Mouse (Mus musculus) left cerebral cortex, adult 9 months (tissue): ENCODE measurements around the gene Lbx2.
A peak's percentile ranks its signal among the peaks of the same experiment; 100 is the strongest.

Experiments
- DNase-seq, 2 experiments: peaks; one replicate each; pipeline ENCODE4 v3.0.0; 2022; ENCODE audit warnings: low spot score in 2 of 2

Lbx2 gene

DNA sequence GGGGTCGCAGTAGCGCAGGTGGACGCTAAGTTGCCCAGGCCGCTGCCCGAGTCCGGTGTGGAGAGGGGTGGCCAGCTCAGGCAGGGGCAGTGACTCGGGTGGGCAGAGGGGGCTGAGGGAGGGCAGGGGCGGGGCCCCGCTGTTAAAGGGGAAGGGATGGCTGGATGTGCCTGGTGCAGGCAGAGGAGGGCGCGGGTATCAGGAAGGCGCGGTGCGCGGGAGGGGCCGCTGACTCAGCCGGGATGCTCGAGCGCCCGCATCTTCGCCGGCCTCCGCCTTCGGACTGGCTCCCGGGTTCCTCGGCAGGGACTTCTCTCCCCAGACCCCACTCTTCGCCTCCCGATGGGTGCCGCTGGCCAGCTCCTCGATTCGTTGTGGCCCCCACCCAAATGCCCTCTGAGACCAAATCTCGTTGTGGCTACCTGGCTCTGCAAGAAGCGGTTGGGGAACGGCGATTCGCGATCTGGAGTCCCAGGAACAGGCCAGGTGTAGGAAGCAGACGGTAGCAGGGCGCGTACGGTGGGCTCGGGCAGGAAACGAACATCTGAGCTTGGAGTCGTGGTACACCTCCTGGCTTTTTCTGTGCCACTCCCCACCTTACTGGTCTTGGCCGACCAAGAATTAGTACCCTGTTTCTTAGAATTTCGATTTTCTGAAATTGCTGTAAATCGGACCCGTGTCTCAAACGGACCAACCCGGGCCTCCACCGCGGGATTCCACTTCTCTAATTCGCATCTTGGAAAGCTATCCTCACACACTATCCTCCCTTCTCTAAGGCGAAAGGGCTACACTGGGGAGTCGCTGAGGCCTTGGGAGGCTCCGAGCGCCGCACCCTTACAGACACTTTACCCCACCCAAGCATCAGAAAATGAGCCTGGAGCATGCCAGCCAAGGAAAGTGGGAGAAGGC, 15.6 kb upstream of the Lbx2 start:
- no peak for DNase-seq

DNA sequence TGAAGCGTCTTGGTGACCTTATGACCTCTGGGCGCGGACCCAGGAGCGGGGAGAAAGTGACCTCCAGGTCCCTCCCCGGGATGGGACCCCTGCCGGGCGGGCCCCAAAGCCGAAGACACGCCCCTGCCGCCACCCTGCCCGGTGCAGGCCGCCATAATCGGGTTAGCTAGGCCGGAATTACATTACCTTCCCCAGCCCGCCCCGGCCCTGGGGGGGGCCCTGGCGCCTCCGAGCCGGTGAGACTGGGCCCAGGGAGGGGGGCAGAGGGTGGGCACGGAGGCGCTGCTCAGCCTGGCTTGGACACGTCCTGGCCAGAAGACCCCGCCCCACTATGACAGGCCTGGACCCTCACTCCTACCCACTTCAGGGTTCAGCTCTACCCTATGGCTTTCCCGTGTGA, 14.9 kb upstream of the Lbx2 start:
- no peak for DNase-seq

DNA sequence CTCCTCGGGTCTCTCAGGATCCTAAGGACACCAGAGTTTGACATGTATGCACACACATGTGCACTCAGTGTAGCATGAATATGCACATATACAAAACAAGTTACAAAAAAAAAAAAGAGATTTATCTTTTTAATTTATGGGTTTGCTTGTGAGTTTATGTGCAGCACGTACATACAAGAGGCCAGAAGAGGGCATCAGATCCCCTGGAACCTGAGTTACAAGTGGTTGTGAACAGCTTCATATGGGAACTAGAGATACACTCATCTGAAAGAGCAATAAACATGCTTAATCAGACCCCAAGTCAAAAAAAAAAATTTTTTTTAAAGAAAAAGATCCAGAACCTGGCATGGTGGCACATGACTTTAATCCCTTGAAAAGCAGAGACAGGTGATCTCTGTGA, 11.2 kb upstream of the Lbx2 start:
- DNase-seq: no peak

DNA sequence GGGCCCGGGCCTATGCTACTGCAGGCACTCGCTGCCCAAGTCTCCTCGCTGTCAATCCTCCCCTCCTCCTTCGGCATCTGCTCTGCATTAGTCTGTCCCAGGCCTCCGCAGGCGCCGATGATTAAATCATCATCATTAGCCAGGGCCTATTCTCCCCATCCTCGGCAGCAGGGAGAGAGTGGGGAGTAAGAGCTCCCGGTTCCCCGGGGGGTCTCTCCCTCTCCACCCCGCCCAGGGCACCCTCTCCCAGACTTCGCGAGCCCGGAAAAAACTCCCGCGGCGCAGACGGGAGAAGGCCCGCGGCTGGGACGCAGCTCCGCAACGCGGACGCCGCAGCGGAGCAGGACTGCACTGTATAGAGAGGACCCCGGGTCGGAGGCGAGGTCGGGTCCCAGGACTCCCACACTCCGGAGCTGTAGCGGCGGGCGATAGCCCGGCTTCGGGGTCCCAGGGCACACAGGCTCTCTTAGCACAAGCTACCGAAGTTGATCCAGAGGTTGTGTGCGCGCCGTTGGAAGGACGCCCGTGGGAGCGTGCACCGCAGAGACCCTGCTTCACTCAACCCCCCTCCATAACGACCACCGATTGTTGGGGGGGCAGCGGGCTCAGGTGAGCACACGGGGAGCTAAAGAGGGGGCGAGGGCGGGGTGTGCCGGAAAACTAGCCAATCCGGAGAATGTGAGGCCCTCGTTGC, 8.4 kb upstream of the Lbx2 start, which contains the start of gene Pcgf1:
Pcgf1 (plus strand) TSS at position 240 of the 694 bp plus-strand sequence.
- peak in 1 of 2 experiments; percentile 49 for DNase-seq

DNA sequence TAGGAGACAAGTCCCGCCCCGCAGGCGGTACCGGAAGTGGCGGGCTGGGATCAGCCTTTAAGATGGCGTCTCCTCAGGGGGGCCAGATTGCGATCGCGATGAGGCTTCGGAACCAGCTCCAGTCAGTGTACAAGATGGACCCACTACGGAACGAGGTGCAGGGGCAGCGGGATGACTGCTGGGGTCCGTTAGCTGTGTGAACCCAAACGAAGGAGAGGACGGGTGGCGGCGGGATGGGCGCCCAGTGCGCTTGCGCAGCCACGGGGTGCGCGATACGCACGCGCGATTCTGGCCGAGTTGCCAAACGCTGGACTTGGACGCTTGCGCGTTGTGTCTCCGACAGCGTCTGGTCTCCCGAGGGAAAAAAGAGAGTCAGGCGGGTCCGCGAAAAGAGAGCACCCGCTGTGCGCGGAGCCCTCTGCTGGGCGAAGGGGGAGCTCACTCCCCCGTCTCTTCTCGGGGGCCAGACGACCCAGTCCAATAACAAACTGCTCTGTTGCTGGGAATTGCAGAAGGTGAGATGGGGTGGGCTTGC, 7.8 kb upstream of the Lbx2 start:
- DNase-seq: peak; percentile 93 to 99

DNA sequence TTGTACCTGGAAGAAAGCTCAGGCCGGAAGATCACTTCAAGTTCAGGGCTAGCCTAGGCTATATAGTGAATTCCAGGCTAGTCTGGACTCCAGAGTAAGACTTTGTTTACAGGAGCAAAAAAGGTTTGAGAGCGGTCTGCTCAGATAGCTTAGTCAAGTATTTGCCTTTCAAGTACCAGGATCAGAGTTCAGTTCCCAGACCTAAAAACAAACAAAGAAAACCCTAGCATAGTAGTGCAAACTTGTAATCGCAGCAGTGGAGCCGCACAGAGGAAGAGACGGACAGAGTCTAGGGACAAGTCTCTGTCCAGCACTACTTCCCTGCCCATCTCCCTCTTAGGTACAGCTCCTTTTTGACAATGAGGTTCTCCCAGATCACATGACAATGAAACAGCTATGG, 6.0 kb upstream of the Lbx2 start:
- DNase-seq: no peak

DNA sequence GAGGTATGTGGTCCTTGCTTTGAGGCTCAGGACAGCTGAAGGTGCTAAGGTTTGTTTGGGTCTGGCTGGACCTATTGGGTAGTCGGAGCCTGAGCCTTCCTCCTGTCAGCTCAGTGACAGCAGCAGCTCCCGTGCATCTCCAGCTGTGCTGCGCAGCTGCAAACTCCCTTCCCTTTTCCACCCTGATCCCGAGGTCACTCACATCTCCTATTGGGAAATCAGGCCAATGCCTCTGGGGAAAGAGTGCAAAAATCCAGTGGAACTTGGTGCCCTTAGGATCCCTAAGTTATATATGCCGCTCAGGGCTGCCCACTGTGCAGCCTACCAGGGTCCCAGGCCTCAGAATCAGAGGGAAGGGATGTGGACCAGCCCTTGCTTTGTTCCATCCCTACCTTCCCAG, 2.7 kb upstream of the Lbx2 start:
- no peak for DNase-seq

DNA sequence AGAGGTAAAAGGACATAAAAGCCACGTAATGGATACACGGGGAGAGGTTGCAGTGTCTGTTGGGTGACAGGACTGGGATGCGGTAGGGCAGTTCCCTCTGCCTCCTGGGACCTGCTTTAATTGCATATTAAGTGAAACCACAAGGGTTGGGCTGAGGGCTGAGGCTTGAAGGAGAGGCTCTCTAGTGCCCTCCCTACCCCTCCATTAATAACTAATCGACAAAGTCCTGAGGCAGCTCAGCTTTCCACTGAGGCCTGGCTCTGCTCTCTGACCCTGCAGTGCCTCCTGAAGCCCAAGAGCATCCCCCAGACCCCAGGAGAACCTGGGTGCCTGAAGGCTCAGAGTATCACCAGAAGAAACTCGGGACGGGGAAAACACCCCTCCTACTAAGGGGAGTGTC, 1.7 kb upstream of the Lbx2 start:
- DNase-seq: no peak

DNA sequence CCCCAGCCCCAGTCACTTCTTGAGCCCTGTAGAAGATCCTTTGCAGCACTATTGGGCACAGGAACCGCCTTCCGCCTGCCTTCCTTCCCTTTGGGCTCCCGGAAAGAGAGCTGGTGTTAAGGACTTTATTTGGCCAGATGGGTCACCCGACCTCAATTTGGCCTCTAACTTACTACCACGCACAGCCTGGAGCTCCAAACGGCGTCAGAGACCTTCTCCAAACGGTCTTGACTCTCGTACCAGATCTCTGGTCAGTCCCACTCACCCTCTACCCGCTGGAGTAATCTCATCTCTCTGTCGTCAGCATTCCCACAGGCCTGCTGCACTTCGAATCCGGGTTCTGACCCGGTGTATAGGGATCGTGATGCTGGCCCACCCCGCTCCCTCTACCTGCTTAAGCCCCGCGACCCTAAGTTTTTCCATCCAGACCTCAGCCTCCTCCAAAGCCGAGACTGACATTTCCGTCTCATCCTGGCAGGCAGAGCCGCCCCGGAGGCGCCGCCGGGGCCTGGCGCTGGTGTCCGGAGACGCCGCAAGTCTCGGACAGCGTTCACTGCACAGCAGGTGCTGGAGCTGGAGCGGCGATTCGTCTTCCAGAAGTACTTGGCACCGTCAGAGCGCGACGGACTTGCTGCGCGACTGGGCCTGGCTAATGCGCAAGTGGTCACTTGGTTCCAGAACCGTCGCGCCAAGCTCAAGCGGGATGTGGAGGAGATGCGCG, 1.2 kb downstream of the Lbx2 start:
- DNase-seq: no peak

DNA sequence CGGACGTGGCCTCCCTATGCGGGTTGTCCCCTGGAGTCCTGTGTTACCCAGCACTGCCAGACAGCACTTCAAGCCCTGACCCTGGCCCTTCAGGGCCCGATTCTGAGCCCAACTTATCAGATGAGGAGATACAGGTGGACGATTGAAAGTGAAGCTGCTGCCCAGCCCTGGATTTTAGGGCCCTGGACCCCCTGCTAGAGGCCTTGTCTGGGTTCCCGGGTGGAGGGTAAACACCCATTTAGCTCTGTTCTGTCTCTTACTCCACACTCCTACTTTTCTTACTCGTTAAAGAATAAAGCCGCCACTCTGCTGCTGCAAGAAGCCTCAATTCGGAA, 1.7 kb downstream of the Lbx2 start:
- no peak for DNase-seq

DNA sequence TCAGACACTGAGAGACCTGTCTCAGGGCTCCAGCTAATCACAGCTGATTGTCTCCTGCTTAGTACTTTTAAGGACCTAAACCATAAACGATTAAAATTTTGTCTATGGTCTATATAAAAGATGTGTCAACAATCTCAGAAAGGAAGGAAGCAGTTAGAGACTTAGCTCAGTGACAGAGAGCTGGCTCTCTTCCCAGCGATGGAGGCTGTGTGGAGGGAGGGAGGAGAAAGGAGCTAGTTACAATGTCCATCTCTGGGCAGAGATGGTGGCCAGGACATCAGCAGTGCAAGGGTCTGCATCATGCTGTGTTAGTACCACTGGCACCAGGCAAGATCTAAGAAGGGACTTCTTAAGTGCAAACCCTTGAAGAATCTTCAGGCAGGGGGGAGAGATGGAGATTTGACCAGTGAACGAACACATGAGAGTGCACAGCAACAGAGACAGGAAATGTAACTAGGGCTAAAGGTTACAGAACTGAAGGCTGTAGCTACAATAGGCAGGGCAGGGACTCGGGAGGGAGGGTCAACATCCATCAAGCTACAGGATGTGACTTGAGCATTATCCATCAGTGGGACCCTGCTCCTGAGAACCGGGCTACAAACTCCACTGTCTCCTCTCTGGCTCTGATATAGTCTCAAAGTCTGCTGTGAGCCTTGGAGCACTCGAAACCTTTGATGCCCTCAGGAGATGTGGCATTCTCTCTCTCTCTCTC, 6.4 kb downstream of the Lbx2 start:
- no peak for DNase-seq

DNA sequence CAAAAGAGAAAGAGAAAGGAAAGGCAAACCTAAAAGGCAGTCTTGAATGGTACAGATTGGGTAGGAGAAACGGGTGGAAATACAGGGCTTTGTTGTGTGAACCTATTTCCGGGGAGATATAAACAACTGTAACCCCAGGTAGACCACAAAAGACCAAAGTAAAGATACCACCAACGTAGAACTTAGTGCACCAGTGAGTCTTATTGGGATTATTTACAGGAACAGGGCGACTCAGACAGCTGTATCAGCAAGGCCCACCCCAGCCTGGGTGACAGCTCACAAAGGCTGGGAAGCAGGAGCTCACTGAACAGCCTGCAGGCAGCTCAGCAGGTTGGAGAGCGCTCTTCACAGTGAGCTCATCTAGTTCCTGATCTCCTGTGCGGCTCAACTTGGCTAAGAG, 9.8 kb downstream of the Lbx2 start:
- DNase-seq: no peak

DNA sequence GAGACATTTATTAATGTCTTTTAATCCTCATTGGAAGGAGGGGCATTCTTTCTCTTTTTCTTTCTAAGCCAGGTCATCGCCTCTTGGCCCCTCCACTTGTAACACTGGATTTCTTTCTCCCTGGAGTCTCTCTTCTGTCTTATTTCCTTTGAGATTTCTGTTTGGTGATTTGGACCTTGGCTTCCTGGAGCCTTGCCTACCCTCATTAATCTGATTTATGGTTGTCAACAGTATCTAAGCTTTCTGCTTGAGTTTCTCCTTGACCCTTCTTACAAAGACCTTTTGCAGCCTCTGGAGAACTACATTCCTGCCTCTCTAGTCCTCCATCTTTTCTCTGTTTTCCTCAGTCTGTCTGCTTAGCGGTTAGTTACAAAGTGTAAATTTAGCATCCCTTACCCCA, 12.2 kb downstream of the Lbx2 start:
- DNase-seq: no peak

DNA sequence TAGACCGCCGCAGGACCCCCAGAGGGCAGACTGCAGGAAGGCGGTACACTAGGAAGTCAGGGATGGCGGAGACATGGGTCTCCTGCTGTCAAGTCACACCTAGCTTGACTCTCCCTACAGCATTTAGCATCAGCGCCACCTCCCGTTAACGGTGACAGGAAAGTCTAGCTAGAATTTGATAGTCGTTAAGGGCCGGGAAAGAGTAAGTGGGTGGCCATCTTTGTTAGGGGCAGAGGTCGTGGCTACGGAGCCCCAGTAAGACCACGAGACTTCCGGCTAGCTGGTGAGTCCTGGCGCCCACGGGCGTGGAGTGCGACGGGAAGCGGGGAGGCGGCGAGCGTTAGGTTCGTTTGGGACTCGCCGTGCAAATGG, 15.1 kb downstream of the Lbx2 start, which contains the start of the genes Ccdc142 and Gm42688:
Ccdc142 (plus strand) TSS at position 286 of the 372 bp plus-strand sequence.
Gm42688 (plus strand) TSS at position 302 of the 372 bp plus-strand sequence.
- DNase-seq: peak; percentile 81 to 93

DNA sequence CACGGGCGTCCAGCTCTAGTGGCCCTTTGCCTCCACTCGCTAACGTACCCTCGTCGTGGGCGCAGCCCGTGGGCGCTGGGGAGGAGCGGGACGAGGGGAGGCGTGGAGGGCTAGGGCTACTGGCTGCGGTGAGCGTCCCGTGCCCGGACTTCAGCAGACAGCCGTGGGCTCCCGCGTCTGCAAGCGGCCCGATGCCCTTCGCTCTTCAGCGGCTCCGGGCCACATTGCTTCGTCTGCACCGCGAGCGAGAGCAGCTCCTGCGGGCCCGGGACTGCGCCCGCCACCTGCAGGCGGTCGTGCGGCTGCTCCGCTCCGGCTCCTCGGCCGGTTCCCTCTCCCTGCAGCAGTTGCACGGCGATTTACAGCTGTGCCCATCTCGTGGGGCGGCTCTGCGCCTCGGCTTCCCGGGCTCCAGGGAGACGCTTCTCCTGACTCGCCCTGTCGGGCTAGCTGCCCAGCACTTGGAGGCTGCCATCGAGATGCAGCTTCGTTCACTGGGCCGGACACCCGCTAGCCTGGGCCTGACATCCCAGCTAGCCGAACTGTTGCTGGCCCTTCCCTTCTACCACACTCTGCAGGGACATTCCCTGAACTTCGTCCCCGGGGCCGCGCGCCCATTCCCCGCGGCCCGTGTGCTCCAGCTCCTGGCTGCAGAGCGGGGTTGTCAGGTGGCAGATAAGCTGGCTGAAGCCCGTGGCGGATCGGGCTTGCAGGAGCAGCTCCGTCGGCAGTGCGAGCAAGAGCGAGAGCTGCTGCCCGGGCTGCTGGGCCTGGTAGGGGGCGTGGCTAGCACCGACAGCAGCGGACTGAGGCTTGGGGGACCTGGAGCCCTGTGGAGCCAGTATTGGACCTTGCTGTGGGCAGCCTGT, 15.8 kb downstream of the Lbx2 start:
- peak in 1 of 2 experiments; percentile 43 for DNase-seq

DNA sequence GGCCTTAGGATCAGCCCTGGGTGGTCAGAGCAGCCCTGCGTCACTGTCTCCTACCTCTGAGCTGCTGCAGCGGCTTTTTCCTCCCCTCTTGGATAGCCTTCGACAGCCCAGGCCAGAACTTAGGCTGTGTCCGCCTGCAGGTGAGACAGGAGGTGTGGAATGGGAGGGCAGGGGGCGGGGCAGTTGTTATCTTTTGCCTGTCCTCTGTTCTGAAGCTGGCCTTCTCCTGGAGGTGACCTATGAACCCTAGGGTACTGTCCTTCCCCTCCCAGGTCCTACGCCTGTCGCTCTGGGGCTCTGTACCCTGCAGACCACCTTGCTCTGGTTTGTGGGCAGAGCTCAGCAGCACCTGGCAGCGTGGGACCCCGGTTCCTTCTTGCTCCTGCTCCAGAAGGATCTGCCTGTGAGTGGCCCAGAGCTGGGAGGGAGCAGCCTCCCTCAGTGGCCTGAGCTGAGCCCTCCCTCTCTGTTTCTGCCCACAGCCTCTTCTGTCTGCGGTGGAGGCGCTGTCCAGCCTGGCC, 17.0 kb downstream of the Lbx2 start:
- no peak for DNase-seq

DNA sequence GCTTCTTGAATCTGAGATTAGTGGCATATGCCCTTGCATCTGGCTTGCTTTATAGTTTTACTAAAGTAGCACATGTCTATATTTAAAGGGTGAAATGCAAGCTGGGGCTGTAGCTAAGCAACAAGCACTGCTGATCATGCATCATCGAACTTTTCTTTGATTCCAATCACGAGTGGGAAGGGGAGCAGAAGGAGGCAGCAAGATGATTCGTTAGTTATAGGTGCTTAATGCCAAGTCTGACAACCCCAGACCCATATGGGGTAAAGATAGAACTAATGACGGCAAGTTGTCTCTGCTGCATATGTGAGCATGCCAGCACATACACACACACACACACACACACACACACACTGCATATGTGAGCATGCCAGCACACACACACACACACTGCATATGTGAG, 18.0 kb downstream of the Lbx2 start:
- DNase-seq: peak in 1 of 2 experiments; percentile 34

DNA sequence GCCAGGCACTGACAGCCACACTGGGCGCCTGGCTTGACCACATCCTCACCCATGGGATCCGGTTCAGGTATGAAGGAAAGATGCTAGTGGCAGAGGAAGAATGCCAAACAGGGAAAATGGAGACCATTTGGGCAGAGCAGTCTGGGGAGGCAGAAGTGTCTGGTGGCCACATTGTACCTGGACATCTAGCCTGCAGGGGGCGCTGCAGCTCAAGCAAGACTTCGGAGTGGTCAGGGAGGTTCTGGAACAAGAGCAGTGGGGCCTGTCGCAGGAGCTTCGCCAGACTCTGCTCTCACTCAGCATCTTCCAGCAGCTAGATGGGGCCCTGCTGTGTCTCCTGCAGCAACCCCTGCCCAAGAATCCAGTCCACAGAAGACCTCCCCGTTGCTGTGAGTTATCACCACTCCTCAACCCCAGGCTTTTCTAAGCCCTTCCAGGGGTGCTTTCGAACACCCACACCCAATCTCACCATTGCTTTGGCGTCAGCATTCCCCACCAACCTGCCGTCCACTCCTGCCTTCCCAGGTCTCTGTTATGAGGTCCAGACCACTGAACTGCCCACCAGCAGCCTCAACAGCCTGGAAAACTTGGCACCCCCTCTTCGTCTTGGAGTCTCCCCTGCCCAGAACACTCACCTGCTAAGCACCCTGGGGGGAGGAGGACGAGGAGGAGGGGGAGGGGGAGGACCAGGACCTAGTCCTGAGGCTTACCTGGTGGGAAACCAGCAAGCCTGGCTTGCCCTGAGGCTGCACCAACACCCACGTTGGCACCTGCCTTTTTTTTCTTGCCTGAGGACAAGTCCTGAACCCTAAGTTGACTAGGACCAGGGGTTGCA, 21.6 kb downstream of the Lbx2 start:
- DNase-seq: peak in 1 of 2 experiments; percentile 73
